Mouse (Mus musculus): ENCODE results near the gene Tnr. TPM values are rescaled to one million over a fixed set of nuclear protein-coding genes. Genes with fewer than 3 reads are reported as not detected.

The Tnr gene
- total and polyA plus RNA-seq, 3 experiments: 0.01 TPM; not detected in 2

DNA sequence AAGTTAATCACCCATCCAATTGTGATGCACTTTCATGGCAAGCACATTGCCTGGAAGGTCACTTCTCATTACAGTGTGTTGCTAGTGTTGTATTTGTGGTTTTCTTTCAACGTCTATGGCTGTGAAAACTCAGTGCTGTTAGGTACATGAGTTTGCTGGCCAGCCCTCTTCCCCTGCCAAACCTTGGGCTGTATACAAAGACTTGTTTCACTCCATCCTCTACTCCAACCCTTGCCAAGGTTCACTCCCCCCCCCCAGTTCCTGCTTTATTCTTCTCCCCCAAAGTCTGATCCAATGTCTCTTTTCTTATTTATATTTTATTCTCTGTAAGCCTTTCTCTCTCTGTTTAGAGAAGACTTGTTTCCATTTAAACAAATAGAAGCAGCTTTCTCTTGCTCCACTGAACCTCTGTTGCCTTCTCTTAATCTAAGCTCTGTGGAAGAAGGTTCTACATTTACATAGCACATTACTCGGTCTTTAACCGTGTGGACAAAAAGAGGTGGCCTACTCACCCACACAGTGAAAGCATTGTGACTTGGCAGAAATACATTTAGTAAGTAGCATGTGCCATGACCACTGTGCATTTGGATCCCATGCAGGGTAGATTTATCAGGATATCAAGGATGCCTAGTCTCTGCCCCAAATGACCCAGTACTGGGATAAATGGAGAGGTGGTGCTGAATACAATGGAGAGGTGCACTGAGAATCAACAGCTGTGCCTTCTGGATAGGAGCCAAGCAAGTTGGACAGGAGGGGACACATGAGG is 217.9 kb downstream of the Tnr start:
- no peaks in the 10 kb centered on the region for H3K36me3 ChIP-seq (ENCODE audit: control insufficient read depth in 1 of 2, insufficient read depth in 2 of 2, low read length in 2 of 2)
- H3K27me3 ChIP-seq (ENCODE audit: control insufficient read depth in 1 of 2, insufficient read depth in 2 of 2, low read length in 2 of 2): no peaks in the 10 kb centered on the region
- no peak overlapping the region for H3K27ac ChIP-seq (ENCODE audit: control insufficient read depth, low read depth, low read length)
- no peak for TF ChIP-seq MXI1 (IDR thresholded peaks at IDR 0.05; ENCODE audit: low read depth, low read length)
- TF ChIP-seq MYB (IDR thresholded peaks at IDR 0.05; ENCODE audit: low read depth, low read length): no peak
- H3K4me1 ChIP-seq (ENCODE audit: control insufficient read depth in 1 of 2, insufficient read depth in 2 of 2, low read length in 2 of 2): no peaks in the 10 kb centered on the region
- H3K9me3 ChIP-seq (replicated peaks; ENCODE audit: insufficient read depth, low read length): no peaks in the 10 kb centered on the region; the same call in 1 of the 2 replicates
- no peak overlapping the region for H3K9ac ChIP-seq (ENCODE audit: control insufficient read depth, low read depth, low read length, poor library complexity, severe bottlenecking)
- no peaks in the 10 kb centered on the region for H3K79me2 ChIP-seq (ENCODE audit: control insufficient read depth, insufficient read depth, low read length, poor library complexity)
- DNase-seq (ENCODE audit: low read depth, low spot score): no peak
- no peak overlapping the region for H3K4me3 ChIP-seq (ENCODE audit: control insufficient read depth in 1 of 2, insufficient read depth in 1 of 2, low read depth in 2 of 2, low read length in 2 of 2)

DNA sequence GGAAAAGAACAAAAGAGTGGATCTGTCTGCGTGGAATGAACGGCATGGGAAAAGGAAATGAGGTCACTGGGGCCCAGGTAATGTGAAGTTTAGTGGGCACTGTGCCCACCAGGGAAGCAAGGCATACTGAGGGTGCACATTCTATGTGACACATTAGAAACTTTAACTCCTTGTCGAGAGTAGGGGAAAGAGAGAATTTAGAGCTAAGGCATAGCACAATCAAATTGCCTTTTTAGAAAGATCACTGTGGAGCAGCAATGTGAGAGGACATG is 218.4 kb downstream of the Tnr start:
- no peak for DNase-seq (ENCODE audit: low read depth, low spot score)

DNA sequence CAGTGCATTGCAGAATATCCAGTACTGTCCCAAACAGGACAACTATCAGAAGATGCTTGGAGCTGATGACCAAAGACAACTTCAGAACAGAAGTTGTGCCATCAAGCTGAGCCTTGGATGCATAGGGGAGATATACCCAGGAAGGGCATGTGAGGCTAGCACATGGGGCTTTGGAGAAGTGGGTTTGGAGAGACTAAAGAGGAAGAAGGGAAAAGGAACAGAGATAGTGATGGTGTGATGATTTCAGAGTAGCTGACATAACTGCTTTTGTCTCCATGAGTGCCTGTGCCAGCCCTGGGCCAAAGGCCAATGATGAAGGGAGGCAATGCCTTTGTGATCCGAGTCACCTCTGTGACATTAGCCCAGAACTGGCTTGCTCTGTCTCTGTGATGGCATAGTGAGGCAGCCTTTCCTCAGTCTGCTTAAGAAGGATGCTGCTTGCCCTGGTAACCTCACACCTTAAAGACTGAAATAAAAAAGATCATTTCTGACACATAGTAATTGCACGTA is 220.2 kb downstream of the Tnr start:
- Histone ChIP-seq H3K27ac (ENCODE audit: control insufficient read depth, low read depth, low read length) (no peak overlapping the region), H3K9me3 (replicated peaks; ENCODE audit: insufficient read depth, low read length) (no peaks in the 10 kb centered on the region; the same call in 1 of the 2 replicates), H3K4me1 (ENCODE audit: control insufficient read depth in 1 of 2, insufficient read depth in 2 of 2, low read length in 2 of 2) (no peaks in the 10 kb centered on the region), H3K4me3 (ENCODE audit: control insufficient read depth in 1 of 2, insufficient read depth in 1 of 2, low read depth in 2 of 2, low read length in 2 of 2) (no peak overlapping the region), H3K9ac (ENCODE audit: control insufficient read depth, low read depth, low read length, poor library complexity, severe bottlenecking) (no peak overlapping the region), H3K36me3 (ENCODE audit: control insufficient read depth in 1 of 2, insufficient read depth in 2 of 2, low read length in 2 of 2) (no peaks in the 10 kb centered on the region), H3K27me3 (ENCODE audit: control insufficient read depth in 1 of 2, insufficient read depth in 2 of 2, low read length in 2 of 2) (no peaks in the 10 kb centered on the region), H3K79me2 (ENCODE audit: control insufficient read depth, insufficient read depth, low read length, poor library complexity) (no peaks in the 10 kb centered on the region)
- DNase-seq (ENCODE audit: low read depth, low spot score): no peak
- TF ChIP-seq TAL1 (IDR thresholded peaks at IDR 0.05; ENCODE audit: low read length) (no peak), TBP (IDR thresholded peaks at IDR 0.05; ENCODE audit: low read depth, low read length) (no peak), ZKSCAN1 (IDR thresholded peaks at IDR 0.05; ENCODE audit: low read depth, low read length) (no peak), MYB (IDR thresholded peaks at IDR 0.05; ENCODE audit: low read depth, low read length) (no peak), MYC (IDR thresholded peaks at IDR 0.05; ENCODE audit: low read depth, low read length) (no peak), SMC3 (IDR thresholded peaks at IDR 0.05; ENCODE audit: low read depth, low read length) (no peak), SIN3A (IDR thresholded peaks at IDR 0.05; ENCODE audit: low read length) (no peak), MEF2A (IDR thresholded peaks at IDR 0.05; ENCODE audit: extremely low read depth, insufficient replicate concordance, low read depth, low read length, poor library complexity, severe bottlenecking) (no peak), E2F4 (IDR thresholded peaks at IDR 0.05; ENCODE audit: borderline replicate concordance, low read depth, low read length) (no peak), MXI1 (IDR thresholded peaks at IDR 0.05; ENCODE audit: low read depth, low read length) (no peak), ZNF384 (IDR thresholded peaks at IDR 0.05; ENCODE audit: low read depth, low read length) (no peak), ZMIZ1 (IDR thresholded peaks at IDR 0.05; ENCODE audit: low read depth, low read length) (no peak), NELFE (IDR thresholded peaks at IDR 0.05; ENCODE audit: low read depth, low read length) (no peak), HCFC1 (IDR thresholded peaks at IDR 0.05; ENCODE audit: low read depth, low read length) (no peak), POLR2A (IDR thresholded peaks at IDR 0.05; ENCODE audit: control insufficient read depth in 1 of 2, insufficient read depth in 1 of 2, low read depth in 1 of 2, low read length in 2 of 2, poor library complexity in 1 of 2) (no peak)

More for the DNA sequence above, 218.4 kb downstream of the Tnr start:
- no peak overlapping the region for H3K4me3 ChIP-seq (ENCODE audit: control insufficient read depth in 1 of 2, insufficient read depth in 1 of 2, low read depth in 2 of 2, low read length in 2 of 2)
- H3K36me3 ChIP-seq (ENCODE audit: control insufficient read depth in 1 of 2, insufficient read depth in 2 of 2, low read length in 2 of 2): no peaks in the 10 kb centered on the region
- no peaks in the 10 kb centered on the region for H3K4me1 ChIP-seq (ENCODE audit: control insufficient read depth in 1 of 2, insufficient read depth in 2 of 2, low read length in 2 of 2)
- H3K9ac ChIP-seq (ENCODE audit: control insufficient read depth, low read depth, low read length, poor library complexity, severe bottlenecking): no peak overlapping the region
- TF ChIP-seq MYB (IDR thresholded peaks at IDR 0.05; ENCODE audit: low read depth, low read length) (no peak), POLR2AphosphoS2 (IDR thresholded peaks at IDR 0.05; ENCODE audit: low read length) (no peak), SIN3A (IDR thresholded peaks at IDR 0.05; ENCODE audit: low read length) (no peak), CHD2 (IDR thresholded peaks at IDR 0.05; ENCODE audit: low read length) (no peak), MEF2A (IDR thresholded peaks at IDR 0.05; ENCODE audit: extremely low read depth, insufficient replicate concordance, low read depth, low read length, poor library complexity, severe bottlenecking) (no peak), ZC3H11A (IDR thresholded peaks at IDR 0.05; ENCODE audit: low read depth, low read length) (no peak), HCFC1 (IDR thresholded peaks at IDR 0.05; ENCODE audit: low read depth, low read length) (no peak)
- H3K27ac ChIP-seq (ENCODE audit: control insufficient read depth, low read depth, low read length): no peak overlapping the region
- no peaks in the 10 kb centered on the region; the same call in 1 of the 2 replicates for H3K9me3 ChIP-seq (replicated peaks; ENCODE audit: insufficient read depth, low read length)
- H3K79me2 ChIP-seq (ENCODE audit: control insufficient read depth, insufficient read depth, low read length, poor library complexity): no peaks in the 10 kb centered on the region
- no peaks in the 10 kb centered on the region for H3K27me3 ChIP-seq (ENCODE audit: control insufficient read depth in 1 of 2, insufficient read depth in 2 of 2, low read length in 2 of 2)
